Mouse (Mus musculus) brain, embryonic 14.5 days (tissue): ENCODE measurements around the gene Ankrd55.

Experiments used
- CTCF ChIP-seq: fragments of 200-500 bp; IDR thresholded peaks from 2 replicates; pipeline ENCODE4 v1.5.1; 2012; ENCODE audit warnings: inconsistent platforms, mild to moderate bottlenecking, moderate library complexity, borderline replicate concordance; ENCODE audit not compliant: insufficient read depth, insufficient read length; ENCODE audit errors: extremely low read depth
- POLR2A ChIP-seq: fragments of 200-500 bp; IDR thresholded peaks from 2 replicates; pipeline ENCODE4 v1.6.1; 2012; ENCODE audit warnings: mild to moderate bottlenecking, inconsistent platforms, borderline replicate concordance; ENCODE audit not compliant: poor library complexity, insufficient read depth, insufficient read length, severe bottlenecking; ENCODE audit errors: extremely low read depth

DNA sequence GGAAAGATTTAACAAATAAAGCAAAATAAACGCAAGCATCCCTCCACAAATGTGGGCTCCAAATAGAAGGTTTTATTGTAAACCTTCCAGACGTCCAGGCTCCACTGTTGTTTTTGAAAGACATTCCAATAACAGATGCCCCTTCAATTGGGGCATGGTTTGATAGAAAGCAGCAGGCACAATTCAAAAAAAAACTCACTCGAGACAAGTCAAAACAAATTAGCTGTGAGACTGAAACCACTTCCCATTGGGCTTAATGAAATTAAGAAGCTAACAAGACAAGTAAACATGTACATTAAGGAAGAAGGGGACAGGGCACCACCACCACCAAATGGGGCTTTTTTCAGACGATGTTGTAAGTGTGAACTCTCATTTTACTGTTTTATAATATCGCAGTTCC, 43.1 kb upstream of the Ankrd55 start:
- TF ChIP-seq POLR2A (no peak), CTCF (no peak)
